Mouse (Mus musculus) liver, adult 2 months (tissue): ENCODE data around the gene Olfr1154.

Experiments used
- CTCF ChIP-seq: fragments of 200-500 bp; IDR thresholded peaks from 2 replicates; pipeline ENCODE4 v1.5.1; 2011; ENCODE audit warnings: low read depth, low read length, control low read depth
- POLR2A ChIP-seq: fragments of 200-500 bp; IDR thresholded peaks from 2 replicates; pipeline ENCODE4 v1.6.1; 2011; ENCODE audit warnings: low read length, control low read depth; ENCODE audit not compliant: insufficient read depth; ENCODE audit errors: extremely low read depth

DNA sequence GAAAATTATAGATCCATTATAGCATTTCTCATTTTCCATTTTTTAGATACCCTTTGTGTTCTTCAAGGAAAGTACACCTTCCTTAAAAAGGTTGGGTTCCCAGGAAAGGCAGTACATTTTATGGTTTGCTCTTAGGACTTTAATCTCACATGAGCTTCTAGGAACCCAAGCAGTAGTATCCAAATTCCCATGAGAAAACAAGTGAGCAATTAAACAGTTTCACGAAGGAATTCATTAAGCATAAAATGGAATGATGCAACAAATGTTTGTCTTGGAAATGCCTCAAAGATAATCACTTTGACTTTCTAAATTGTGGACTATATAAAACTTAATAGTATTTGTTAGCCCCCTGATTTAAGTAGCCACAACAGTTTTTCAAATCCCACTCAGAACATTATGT lies at the start of gene Olfr1154:
- TF ChIP-seq CTCF (no peak), POLR2A (no peak)
